Mouse (Mus musculus) cerebellum, adult 2 months (tissue): ENCODE data around the gene Hba-x. TPM values are rescaled to one million over a fixed set of nuclear protein-coding genes. Genes with fewer than 3 reads are reported as not detected.

Source experiments
- DNase-seq, 2 experiments: peaks; one replicate each; pipeline ENCODE4 v3.0.0; 2021
- H3K27ac ChIP-seq: fragments of 200-500 bp; 2 replicates; pipeline ENCODE4 v1.5.1; 2012; ENCODE audit warnings: low read length, control low read depth, inconsistent platforms; ENCODE audit not compliant: insufficient read depth
- H3K27me3 ChIP-seq: fragments of 200-500 bp; 2 replicates; pipeline ENCODE4 v1.6.1; 2012; ENCODE audit warnings: inconsistent platforms, mild to moderate bottlenecking, low read length, moderate library complexity; ENCODE audit not compliant: control insufficient read depth, insufficient read depth
- H3K4me1 ChIP-seq: fragments of 200-500 bp; 2 replicates; pipeline ENCODE4 v1.6.1; 2011; ENCODE audit warnings: low read length; ENCODE audit not compliant: control insufficient read depth, insufficient read depth
- H3K4me3 ChIP-seq: fragments of 200-500 bp; replicated peaks from 2 replicates; pipeline ENCODE3; 2011; ENCODE audit warnings: mild to moderate bottlenecking, low read depth, low read length, control low read depth; ENCODE audit not compliant: insufficient read depth
- CTCF ChIP-seq: fragments of 200-500 bp; IDR thresholded peaks from 2 replicates; pipeline ENCODE4 v1.5.1; 2011; ENCODE audit warnings: low read depth, mild to moderate bottlenecking, control low read depth, low read length, moderate library complexity, borderline replicate concordance; ENCODE audit not compliant: insufficient read depth
- POLR2A ChIP-seq: fragments of 200-500 bp; IDR thresholded peaks from 2 replicates; pipeline ENCODE4 v1.6.1; 2011; ENCODE audit warnings: low read length, control low read depth, borderline replicate concordance; ENCODE audit not compliant: insufficient read depth
- WGBS: fragments of 180-500 bp; shearing (Covaris S2); methylation state at CpG from one replicate; pipeline ENCODE4 v1.1.7; 2018; 5-methylcytosine and 5-hydroxymethylcytosine counted together
- polyA plus RNA-seq: library from polyadenylated mRNA; depleted of rRNA; stranded (reverse); fragments of >200 nt; gene quantifications from 2 replicates; pipeline ENCODE4 v1.2.3, GENCODE M21; 2012

Hba-x gene
- polyA plus RNA-seq, 1 experiment: 0.38 TPM

GRCm38 (mm10) chr11:32234816-32235485, 41.2 kb upstream of the Hba-x start:
- TF ChIP-seq CTCF (no peak), POLR2A (no peak)
- 47% methylated on average over 6 of the region's 6 CpGs for WGBS
- DNase-seq: peak in 1 of 2 experiments; percentile 25
- H3K4me3 ChIP-seq: no peak overlapping the region
- H3K27me3 ChIP-seq: no peaks in the 10 kb centered on the region
- H3K27ac ChIP-seq: no peak overlapping the region
- H3K4me1 ChIP-seq: peaks cover 61% of the 10 kb centered on the region

- H3K4me3 ChIP-seq: no peak overlapping the region
- H3K27ac ChIP-seq: no peak overlapping the region
- H3K4me1 ChIP-seq: peaks cover 54% of the 10 kb centered on the region
- TF ChIP-seq CTCF (no peak), POLR2A (no peak)
- H3K27me3 ChIP-seq: no peaks in the 10 kb centered on the region
- peak; percentile 48 to 67 for DNase-seq
- WGBS: 25% methylated on average over 3 of the region's 3 CpGs
Measured at GRCm38 (mm10) chr11:32235646-32236045, 40.6 kb upstream of the Hba-x start.

DNA sequence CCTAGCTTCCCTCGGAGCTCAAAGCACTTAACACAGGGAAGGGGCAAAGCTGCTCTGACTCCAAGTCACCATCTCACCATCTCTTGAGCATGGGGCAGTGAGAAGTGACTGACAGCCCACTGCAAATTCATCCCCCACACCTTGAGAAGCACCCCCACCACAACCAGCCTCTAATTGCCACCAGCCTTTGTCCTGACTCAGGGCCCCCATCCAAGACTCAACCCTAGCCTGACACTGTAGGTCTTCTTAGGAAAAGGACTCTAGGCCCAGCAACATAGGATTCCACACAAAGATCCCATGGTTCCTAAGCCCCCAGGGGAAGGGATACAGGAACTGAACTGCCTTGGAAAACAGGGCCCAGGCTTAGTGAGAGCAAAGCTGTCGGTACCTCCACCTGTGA, 40.1 kb upstream of the Hba-x start:
- TF ChIP-seq CTCF (no peak), POLR2A (no peak)
- Histone ChIP-seq H3K27ac (no peak overlapping the region), H3K4me3 (no peak overlapping the region), H3K27me3 (no peaks in the 10 kb centered on the region), H3K4me1 (peaks cover 51% of the 10 kb centered on the region)
- DNase-seq: peak in 1 of 2 experiments; percentile 13
- WGBS: 56% methylated on average over 2 of the region's 2 CpGs

DNA sequence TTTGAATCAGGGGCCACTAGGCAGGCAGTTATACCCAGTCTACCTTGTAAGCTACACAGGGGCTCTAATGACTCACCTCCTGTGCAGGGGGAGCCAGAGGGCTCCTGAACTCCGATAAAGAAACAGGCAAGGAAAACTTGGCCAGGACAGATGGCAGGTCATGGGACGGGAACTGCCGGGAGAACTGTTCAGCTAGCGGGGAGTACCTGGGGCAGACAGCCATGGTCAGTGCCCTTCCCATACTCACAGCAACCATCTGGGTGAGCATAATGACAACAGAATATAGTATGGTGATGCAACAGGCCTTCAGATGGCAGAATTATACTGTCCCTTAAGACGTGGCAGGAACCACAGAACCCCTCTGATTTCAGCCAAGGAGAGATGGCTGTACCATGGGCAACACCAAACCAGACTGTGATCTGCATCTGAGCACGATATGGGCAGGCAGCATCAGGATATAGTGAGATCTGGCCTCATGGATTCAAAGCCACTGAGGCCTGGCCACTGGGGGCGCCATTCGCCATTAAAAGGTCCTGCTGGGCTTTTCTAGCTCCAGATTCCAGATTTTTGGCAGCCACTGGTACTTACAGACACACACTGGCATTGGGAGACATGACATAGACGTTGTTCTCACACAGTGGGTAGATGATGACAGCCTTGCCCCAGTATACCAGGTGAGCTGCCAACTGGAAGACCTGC, 39.3 kb upstream of the Hba-x start:
- Histone ChIP-seq H3K27ac (0 out of 2 replicates have a peak overlapping the region, but pooled peaks have one; percentile 3), H3K27me3 (no peaks in the 10 kb centered on the region), H3K4me3 (no peak overlapping the region), H3K4me1 (peaks cover 49% of the 10 kb centered on the region)
- no peak for TF ChIP-seq POLR2A
- TF ChIP-seq CTCF: peak; percentile 48; the same call in 1 of the 2 replicates
- DNase-seq: peak; percentile 70 to 75
- WGBS: 21% methylated on average over 9 of the region's 9 CpGs

DNA sequence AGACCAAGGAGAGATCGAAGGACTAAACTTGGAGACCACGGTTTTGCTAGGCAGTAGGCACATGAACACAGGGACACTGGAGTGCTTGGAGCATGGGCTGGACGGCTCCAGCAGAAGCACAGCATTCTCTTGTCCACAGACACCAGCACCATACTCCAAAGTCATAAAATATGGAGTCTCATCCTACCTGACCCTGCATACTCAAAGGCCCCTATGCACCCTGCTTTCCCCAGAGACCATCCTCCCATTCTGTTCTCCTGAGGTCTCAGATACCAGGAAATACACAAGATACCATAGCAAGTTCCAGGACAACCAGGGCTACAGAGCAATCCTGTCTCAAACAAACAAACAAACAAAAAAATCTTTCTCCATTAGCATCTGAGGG, 38.8 kb upstream of the Hba-x start:
- WGBS: 51% methylated on average over 3 of the region's 3 CpGs
- Histone ChIP-seq H3K4me1 (peaks cover 49% of the 10 kb centered on the region), H3K4me3 (no peak overlapping the region), H3K27me3 (no peaks in the 10 kb centered on the region), H3K27ac (no peak overlapping the region)
- no peak for DNase-seq
- no peak for TF ChIP-seq POLR2A
- no peak for TF ChIP-seq CTCF

GRCm38 (mm10) chr11:32238093-32238860, 37.9 kb upstream of the Hba-x start:
- Histone ChIP-seq H3K27me3 (no peaks in the 10 kb centered on the region), H3K27ac (no peak overlapping the region), H3K4me1 (peaks cover 41% of the 10 kb centered on the region), H3K4me3 (no peak overlapping the region)
- peak; percentile 80 to 89 for DNase-seq
- 62% methylated on average over 5 of the region's 5 CpGs for WGBS
- no peak for TF ChIP-seq POLR2A
- TF ChIP-seq CTCF: peak; percentile 100

GRCm38 (mm10) chr11:32241391-32241790, 34.8 kb upstream of the Hba-x start:
- DNase-seq: no peak
- TF ChIP-seq POLR2A (no peak), CTCF (no peak)
- no peak overlapping the region for H3K27ac ChIP-seq
- H3K4me3 ChIP-seq: no peak overlapping the region
- H3K27me3 ChIP-seq: no peaks in the 10 kb centered on the region
- peaks cover 15% of the 10 kb centered on the region for H3K4me1 ChIP-seq
